Mouse (Mus musculus) kidney, postnatal 10 days (tissue): ENCODE measurements at regions not wholly inside any gene's neighbourhood (a gene's known extent, or its start where the extent isn't known, plus 50 kb on each side); places are given as distances from the start of the nearest gene placed in this dataset.
"Not testable (repeated sequence)": the region's sequence is repeated elsewhere in the genome, so short reads cannot be mapped to it uniquely, and the experiment has no call there.

ENCODE experiments used
- DNase-seq: peaks from one replicate; pipeline ENCODE4 v3.0.0; 2021; ENCODE audit warnings: mixed read lengths

GRCm38 (mm10) chr14:66584699-66585098, 575.7 kb upstream of the Gulo start:
- DNase-seq: no peak

GRCm38 (mm10) chr14:66579904-66580492, 571.0 kb upstream of the Gulo start:
- DNase-seq: no peak

GRCm38 (mm10) chr14:66566600-66566999, 557.6 kb upstream of the Gulo start:
- DNase-seq: no peak

GRCm38 (mm10) chr14:66562744-66563143, 553.7 kb upstream of the Gulo start:
- DNase-seq: no peak

- DNase-seq: no peak
Measured at GRCm38 (mm10) chr14:66561715-66562114, 552.7 kb upstream of the Gulo start.

GRCm38 (mm10) chr14:66561042-66561590, 552.1 kb upstream of the Gulo start:
- DNase-seq: no peak

- no peak for DNase-seq
Measured at GRCm38 (mm10) chr14:66558393-66558792, 549.4 kb upstream of the Gulo start.

GRCm38 (mm10) chr14:66557631-66558030, 548.6 kb upstream of the Gulo start:
- DNase-seq: peak; percentile 64

- DNase-seq: no peak
Measured at GRCm38 (mm10) chr14:66538498-66538897, 529.5 kb upstream of the Gulo start.

GRCm38 (mm10) chr14:66534671-66535070, 525.7 kb upstream of the Gulo start:
- DNase-seq: no peak

GRCm38 (mm10) chr14:66528135-66528534, 519.1 kb upstream of the Gulo start:
- DNase-seq: peak; percentile 57

GRCm38 (mm10) chr14:66527061-66527460, 518.1 kb upstream of the Gulo start:
- no peak for DNase-seq

GRCm38 (mm10) chr14:66522856-66523400, 513.9 kb upstream of the Gulo start:
- peak; percentile 8 for DNase-seq

- DNase-seq: no peak
Measured at GRCm38 (mm10) chr14:66521836-66522629, 513.0 kb upstream of the Gulo start.

- DNase-seq: no peak
Measured at GRCm38 (mm10) chr14:66516770-66517169, 507.8 kb upstream of the Gulo start.

GRCm38 (mm10) chr14:66510750-66511149, 501.7 kb upstream of the Gulo start:
- DNase-seq: no peak

- DNase-seq: no peak
Measured at GRCm38 (mm10) chr14:66510218-66510617, 501.2 kb upstream of the Gulo start.

- no peak for DNase-seq
Measured at GRCm38 (mm10) chr14:66509706-66510105, 500.7 kb upstream of the Gulo start.

- no peak for DNase-seq
Measured at GRCm38 (mm10) chr14:66501995-66502394, 493.0 kb upstream of the Gulo start.

- peak; percentile 85 for DNase-seq
Measured at GRCm38 (mm10) chr14:66499896-66500295, 490.9 kb upstream of the Gulo start.

- no peak for DNase-seq
Measured at GRCm38 (mm10) chr14:66495146-66495545, 486.1 kb upstream of the Gulo start.

- peak; percentile 43 for DNase-seq
Measured at GRCm38 (mm10) chr14:66494518-66494923, 485.5 kb upstream of the Gulo start.

GRCm38 (mm10) chr14:66493691-66494121, 484.7 kb upstream of the Gulo start:
- DNase-seq: no peak

GRCm38 (mm10) chr14:66484751-66485150, 475.7 kb upstream of the Gulo start:
- DNase-seq: not testable (repeated sequence)
